Mouse (Mus musculus): ENCODE results near the gene Nptx1. TPM values are rescaled to one million over a fixed set of nuclear protein-coding genes. Genes with fewer than 3 reads are reported as not detected.

Gene Nptx1
- total RNA-seq, 2 experiments from 2014 or later = not detected

DNA sequence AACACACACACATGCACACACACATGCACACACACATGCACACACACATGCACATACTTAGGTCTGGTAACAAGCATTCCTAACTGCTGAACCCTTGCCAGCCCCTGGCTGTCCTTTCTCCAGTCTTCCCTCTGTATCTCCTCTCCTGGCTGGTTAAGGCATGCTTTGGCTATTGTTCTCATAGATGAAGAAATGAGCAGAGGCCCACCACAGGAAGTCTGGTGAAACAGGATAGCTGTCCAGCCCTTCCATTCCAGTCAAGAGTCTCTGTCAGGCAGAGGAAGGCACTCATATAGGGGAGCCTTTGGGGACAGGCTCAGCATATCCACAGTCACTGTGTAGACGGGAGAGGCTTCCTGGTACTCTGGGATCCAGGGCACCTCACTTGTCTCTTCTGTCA is 4.7 kb upstream of the Nptx1 start:
- ATAC-seq (replicated peaks; ENCODE audit: low FRiP score, poor library complexity, severe bottlenecking) = no peak

DNA sequence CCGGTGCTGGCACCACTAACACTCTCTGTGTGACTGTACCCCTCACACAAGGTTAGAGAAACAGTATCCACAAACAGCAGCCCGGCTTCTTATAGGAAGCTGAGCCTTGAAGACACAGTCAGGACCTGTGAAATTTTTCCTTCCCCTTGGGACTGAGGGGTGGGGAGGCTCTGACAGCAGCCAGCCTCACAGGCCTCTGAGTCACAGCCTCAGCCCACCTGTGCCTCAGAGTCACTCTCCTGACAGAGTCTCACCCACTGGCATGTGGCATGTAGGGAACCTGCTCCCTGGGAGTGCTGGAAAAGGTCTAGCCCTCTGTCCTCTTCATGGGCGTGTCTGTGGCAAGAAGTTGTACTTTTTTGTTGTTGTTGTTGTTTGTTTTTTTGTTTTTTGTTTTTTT is 3.9 kb upstream of the Nptx1 start:
- no peak for ATAC-seq (replicated peaks; ENCODE audit: low FRiP score, poor library complexity, severe bottlenecking)

DNA sequence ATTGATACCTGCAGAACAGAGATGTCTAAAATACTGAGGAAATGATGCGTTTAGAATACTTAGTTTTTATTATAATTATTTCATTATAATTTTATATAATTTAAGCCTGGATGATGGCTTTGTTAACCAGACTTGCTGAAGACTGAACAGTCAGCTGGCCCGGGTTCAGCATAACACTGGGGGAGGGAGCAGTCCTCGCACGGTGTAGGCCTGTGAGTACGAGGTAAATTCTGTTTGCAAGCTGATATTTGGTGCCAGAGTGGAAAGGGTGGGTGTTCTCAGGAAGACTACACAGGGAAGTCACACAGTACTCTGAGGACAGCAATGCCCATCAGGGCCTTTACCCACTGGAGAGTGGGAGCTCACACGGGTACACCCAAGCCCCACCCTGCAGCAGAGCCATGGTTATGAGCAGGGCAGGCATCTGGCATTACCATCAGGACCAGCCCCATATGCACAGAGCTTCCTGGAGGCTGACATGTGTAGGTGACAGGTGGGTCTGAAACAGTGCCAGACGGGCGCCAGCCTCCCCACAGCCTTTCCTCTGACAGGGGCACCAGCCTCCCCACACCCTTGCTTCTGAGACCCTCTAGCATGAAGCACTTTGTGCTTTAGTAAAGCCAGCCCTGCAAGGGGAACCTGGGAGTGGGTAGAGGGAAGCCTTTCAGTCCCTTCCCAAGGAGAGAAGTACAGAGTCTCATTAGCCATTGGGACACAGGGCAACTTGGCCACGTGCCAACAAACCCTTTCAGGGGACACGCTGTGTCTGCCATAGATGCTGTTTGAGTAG is 3.2 kb upstream of the Nptx1 start:
- no peak for ATAC-seq (replicated peaks; ENCODE audit: low FRiP score, poor library complexity, severe bottlenecking)

DNA sequence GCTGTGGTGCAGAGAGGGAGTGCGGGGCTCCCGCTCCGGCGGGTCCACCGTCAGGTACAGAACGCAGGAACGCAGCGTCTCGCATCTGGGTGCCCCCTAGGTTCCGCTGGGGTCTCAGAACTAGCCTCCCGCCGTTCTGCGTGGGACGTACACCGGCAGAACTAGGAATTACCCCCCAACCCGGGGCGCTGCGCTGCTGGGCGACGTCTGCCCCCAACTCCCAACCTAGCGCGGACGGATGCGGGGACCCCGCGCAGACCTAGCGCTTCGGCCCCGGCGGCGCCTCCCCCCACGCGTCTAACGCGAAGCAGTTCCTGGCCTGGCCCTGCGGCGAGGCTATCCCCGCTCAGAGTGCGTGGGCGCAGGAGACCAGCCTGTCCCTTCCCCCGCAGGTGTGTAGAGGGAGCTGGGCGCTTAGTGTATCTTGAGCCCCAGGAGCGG is 1.8 kb upstream of the Nptx1 start:
- no peak for ATAC-seq (replicated peaks; ENCODE audit: low FRiP score, poor library complexity, severe bottlenecking)

DNA sequence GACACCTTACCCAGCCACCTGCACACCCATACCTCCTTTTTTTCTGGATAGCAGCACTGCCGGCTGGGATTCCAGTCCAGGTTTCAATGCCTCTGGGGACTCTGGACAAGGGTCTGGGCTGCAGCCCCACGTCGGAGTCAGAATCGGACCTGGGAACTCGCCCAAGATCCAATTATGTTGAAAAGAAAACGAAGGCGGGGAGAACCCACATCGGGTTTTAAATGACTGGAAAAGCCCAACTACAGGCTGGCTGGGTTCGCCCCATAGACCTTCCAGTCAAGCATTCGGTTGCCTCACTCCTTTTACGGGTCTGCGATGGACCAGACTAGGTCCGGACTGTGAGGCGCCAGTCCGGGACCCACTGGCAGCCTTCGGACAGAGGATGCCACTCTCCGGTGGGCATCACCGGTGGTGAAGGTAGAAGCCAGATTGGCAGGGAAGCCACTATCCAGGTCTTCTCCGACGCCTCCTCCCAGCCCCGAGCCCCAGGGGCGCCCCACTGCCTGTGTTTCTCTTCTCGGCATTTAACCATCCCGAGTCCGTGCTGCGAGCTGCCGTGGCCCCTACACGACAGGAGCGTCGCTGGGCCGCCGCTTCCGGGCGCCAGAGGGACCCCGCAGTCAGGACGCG is 1.3 kb upstream of the Nptx1 start:
- no peak for ATAC-seq (replicated peaks; ENCODE audit: low FRiP score, poor library complexity, severe bottlenecking)

DNA sequence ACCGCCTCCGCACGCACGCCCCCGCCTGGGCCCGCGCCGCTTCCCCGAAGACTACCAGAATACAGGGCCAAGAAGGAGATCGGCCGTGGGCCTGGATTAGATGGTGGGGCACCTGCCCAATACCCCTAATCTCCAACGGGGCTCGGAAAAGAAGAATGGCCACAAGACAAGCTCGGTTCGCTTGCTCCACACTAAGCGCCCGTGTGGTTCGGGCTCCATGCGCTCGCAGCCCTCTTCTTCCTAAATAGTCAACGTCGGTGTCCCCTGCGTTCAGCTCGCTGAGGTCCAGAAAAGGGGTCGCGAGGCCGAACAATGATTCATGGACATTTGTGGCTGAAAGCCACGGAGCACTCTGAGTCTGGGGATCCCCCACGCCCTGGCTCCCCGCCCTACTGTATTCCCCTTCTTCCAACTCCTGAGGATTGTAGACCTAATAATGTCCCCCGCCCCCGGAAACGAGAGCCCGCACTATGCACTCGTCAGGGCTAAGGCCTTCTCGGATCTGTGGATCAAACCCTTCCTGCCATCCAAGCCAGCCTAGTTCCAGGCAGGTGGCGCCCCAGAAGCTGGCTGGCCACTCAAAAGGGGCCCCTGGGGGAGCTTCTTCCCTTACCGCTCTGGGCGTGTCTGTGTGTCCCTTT is 518 bp upstream of the Nptx1 start:
- no peak for ATAC-seq (replicated peaks; ENCODE audit: low FRiP score, poor library complexity, severe bottlenecking)

DNA sequence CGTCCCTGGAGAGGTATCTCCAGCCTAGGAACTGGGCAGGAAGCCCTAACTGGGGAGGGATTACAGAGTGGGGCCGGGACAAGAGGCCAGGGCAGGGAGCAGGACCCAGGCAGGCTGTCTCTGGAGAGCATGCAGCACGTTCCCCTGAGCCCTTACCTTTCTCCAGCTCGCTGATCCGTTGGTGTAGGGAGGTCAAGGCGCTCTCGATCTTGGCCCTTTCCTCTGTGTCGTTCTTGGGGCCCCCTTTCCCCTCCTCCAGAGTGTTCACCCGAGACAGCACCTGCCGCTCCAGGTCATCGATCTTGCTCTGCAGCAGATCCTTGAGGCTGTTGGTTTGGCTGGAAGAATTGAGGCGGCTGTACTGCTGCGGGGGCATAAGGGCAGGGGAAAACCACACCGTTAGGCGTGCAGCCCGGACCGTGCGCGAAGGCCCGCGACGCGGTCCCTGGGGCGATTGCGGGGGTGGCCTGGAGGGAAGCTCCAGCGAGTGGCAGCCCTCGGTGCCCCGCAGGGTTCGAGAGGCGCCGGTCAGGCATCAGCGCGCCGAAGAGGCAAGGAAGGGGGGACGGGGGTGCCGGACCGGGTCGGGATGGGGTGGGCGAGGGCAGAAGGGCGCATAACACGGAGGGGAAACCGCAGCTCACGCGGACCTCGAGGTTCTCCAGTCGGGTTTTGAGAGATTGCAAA is 914 bp downstream of the Nptx1 start:
- ATAC-seq (replicated peaks; ENCODE audit: low FRiP score, poor library complexity, severe bottlenecking) = no peak

DNA sequence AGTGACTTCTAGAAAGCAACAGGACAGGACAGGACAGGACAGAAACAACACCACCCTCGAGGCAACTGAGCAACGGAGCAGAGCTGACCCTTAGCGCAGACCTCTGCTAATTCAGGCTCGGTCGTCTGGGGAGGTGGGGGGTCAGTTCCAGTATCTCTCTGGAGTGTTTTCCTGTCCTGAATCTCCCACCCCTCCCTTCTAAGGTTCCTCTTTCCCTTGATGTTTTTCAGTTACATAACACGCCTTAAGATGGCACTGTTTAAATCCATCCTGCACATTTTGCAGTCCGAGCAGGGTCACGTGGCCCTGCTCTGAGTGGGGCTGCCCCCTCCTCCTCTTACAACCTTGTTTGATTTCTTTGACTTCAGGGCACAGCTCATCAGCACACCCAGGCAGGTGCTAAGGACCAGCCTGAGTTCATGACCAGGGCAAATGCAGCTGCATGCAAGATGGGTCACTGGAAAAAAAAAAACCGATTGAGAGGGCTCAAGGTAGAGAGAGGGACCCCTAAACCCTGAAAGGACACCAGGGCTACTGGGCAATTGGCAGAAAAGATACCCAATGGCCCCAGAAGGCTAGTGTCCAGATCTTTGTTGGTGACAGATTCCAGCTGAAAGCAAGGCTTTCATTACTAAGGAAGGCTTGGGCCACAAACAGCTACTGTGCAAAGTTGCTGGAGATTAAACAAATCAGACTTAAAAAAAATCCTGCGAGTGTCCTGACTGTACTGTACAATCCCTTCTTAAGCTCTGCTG is 1.6 kb downstream of the Nptx1 start:
- no peak for ATAC-seq (replicated peaks; ENCODE audit: low FRiP score, poor library complexity, severe bottlenecking)

DNA sequence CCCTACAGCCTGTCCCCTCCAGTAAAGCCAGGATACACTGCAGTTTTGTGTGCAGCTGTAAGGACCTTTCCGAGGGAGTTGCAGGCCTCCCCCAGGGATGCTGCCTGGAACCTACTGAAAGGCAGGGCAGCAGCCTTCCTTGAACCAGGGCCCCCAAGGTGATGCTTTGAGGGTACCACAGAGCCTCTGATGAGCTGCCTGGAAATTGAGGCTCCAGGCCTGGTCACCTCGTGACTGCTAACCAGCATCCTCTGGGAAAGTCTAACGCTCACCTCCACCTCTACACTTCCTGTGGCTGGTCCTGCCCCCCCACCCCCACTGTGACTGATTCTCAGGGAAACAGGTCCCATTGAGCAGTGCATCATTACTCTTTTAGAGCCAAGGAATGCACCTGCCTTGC is 2.3 kb downstream of the Nptx1 start:
- ATAC-seq (replicated peaks; ENCODE audit: low FRiP score, poor library complexity, severe bottlenecking) = no peak

DNA sequence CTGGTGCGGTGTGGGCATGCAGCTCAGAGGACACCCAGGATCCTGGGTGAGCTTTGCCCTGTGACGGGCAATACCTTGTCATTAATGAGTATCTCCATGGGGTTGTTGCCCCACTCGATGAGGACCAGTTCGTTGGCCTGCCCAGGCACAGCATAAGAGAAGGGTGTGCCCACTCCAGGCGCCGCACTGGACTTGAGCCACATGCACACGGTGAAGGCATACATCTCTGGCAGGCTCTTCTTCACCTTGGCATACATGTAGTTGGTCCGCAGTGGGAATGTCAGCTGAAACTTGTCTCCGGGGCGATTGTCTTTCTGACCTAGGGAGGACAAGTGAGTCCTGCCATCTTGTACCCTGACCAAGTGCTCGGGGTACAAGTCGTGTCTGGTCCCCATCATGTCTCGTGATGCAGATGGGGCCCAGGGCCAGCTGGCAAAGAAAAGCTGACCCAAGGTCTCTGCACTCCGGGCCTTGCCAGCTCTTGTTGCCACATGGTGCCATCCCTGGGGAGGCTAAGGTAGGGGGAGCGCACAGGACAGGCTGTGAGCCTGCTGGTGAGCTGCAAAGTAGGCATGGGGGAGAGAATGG is 2.9 kb downstream of the Nptx1 start:
- no peak for ATAC-seq (replicated peaks; ENCODE audit: low FRiP score, poor library complexity, severe bottlenecking)

DNA sequence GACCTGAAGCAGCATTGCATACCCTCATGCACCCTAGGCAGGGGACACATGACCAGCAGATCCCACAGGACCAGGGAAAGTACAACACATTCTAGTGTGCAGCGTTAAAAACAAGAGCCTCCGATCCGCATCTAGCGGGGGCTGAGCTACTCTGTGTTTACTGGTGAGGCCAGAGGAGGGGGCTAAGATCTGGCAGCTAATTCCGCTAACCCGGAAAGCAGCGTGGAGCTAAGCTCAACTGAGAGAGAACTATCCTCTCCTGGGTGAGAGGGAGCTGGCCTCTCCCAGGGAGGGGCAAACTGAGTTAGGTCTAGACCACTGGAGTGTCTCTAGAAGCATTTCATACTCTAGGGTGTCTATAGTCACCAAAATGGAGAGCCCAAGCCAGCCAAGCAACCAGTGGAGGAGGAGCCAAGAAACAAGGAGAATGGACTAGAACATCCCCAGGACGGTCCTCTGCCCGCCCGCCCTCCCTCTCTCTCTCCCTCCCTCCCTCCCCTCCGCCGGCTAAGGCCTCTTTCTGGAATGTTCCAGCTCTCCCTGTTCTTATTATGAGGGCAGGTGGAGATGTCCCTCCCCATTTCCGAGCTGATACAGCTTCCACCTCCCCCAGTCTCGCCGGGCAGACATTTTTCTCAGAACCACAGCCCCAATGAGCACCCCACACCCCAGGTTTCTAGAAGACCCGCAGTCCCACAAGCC is 3.6 kb downstream of the Nptx1 start:
- no peak for ATAC-seq (replicated peaks; ENCODE audit: low FRiP score, poor library complexity, severe bottlenecking)

DNA sequence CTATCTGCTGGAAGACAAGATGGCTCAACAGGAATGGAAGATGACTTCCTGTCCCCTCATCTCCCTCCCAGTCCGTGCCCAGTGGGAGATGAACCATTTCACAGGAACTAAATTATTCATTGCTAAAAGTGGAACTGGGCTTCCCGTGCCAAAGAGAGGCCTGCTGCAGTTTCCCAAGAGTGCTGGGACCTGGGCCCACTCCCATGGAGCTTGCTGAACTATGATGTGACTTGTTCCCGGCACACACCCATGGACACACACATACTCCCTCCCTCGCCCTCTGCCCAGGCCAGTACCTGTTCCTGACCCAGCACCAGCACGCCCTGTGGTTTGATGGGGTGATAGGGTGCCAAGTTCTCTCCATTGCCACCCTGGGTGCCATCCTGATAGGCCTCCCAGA is 4.7 kb downstream of the Nptx1 start:
- no peak for ATAC-seq (replicated peaks; ENCODE audit: low FRiP score, poor library complexity, severe bottlenecking)

DNA sequence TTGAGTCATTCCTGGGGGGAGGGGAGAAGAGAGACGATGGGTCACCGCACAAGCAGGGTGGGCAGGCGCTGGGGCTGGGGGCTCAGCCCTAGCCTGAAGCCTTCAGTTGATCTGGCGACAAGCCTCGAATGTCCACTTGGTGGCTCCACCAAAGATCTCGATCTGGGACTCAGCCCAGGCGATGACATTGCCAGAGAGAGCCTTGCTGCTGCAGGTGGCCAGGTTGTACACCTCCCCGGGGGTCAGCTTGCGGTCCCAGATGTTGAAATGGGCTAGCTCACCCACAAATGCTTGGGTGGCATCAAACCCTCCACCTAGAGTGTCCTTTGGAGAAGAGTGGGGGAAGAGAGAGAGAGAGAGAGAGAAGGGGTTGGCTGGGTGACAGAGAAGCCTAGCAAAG is 5.2 kb downstream of the Nptx1 start:
- ATAC-seq (replicated peaks; ENCODE audit: low FRiP score, poor library complexity, severe bottlenecking) = no peak

DNA sequence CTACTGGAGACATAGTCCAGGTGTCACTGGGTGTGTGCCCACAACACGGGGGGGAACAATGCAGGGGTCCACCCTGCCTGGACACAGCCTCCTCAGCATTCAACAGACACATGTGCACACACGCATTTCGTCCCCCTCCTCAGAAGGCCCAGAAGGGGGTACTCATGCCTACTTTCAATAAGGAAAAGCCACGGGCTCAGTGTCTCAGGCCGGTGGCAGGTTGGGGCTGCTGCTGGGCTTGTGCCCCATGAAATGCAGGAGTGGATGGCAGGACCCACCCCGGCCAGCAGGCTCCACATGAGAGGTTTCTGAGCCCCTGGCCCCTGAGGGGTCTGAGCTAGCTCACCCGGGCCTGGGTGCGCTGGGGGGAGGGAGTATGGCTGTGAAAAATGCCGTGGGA is 6.5 kb downstream of the Nptx1 start:
- ATAC-seq (replicated peaks; ENCODE audit: low FRiP score, poor library complexity, severe bottlenecking) = no peak

DNA sequence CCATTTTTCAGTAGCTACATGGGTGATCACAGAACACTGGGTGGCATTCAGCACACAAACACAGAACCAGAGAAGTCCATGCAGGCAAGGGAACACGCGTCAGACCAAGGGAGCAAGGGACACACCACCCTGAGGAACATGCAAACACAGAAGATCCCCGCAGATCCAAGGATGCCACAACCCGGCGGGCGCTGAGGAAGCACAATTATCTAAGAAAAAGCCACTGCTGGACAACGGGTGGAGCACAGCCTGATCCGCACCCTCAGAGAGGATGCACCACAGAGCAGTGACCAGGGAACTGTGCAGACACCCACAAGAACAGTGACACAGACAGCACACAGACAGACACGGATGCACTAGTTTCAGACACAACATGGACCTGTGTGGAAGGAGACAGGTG is 7.0 kb downstream of the Nptx1 start:
- ATAC-seq (replicated peaks; ENCODE audit: low FRiP score, poor library complexity, severe bottlenecking) = no peak

DNA sequence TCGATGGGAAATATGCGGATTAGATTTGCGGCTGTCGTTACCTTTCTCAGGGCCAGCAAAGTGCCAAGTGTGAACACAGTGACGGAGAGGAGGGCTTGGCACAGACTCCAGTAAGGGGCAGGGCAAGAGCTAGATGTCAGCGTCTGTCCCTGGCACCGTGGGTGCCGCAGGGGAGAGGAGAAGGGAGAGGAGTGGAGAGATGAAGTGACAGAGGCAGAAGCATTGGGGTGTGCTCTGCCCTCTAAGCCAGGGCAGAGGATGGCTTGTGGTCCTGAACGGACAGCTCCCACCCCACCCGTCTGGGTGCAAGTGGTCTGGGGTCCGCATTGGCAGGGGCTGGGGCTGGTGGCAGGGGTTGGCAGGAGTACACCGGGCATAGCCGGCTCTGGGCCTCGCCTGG is 7.6 kb downstream of the Nptx1 start:
- no peak for ATAC-seq (replicated peaks; ENCODE audit: low FRiP score, poor library complexity, severe bottlenecking)

DNA sequence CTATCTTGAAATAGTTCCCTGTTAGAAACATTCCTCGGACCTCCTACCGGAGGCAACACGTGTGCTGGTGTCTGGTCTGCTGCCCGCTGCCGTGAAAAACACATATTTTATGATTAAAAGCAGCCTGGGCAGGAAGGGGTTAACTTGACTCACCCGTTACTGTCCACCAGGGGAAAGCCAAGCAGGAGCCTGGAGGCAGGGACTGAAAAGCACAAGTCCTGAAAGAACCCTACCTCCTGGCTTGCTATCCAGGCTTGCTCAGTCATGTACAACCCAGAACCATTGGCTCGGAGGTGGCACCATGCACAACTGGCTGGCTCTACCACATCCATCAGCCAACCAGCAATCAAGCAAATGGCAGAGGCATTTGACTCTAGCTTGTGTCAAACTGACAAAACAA is 13.8 kb downstream of the Nptx1 start:
- ATAC-seq (replicated peaks; ENCODE audit: low FRiP score, poor library complexity, severe bottlenecking) = no peak

DNA sequence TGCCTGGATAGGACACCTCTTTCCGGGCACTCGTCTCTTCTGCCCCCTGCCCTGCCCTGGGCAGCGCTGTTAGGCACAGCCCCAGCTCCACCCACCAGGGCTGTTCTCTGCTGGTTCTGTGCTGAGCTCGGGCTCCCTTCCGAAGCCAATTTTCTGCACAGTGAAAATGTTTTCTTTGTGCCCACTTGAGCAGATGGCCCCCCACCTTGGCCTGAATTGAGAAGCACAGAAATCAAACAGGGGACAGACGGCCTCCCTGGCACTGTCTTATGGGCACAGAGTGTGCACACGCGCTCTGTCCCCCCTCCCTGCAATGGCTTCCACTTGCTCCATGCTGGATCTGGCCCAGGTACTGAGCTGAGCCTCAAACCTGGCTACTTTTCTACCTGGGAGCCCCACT is 15.1 kb downstream of the Nptx1 start:
- no peak for ATAC-seq (replicated peaks; ENCODE audit: low FRiP score, poor library complexity, severe bottlenecking)

DNA sequence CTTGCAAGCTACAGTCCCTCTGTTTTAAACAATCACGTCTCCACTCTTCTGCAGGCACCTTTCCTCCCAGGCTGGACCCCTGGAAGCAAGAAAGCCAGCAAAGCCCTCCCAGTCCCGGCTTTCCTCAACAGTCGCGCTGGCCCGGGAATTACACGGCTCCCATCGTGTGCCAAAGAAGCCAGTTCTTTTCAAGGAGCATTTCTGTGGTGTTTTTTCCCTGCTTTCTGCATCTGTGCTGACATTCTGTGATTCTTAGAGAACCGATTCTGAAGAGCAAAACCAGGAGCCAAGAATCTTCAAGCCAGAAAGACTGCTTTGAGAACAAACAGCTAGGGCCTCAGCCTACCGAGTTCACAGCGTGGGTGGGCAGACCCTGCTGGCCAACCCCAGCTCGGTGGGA is 18.6 kb downstream of the Nptx1 start:
- ATAC-seq (replicated peaks; ENCODE audit: low FRiP score, poor library complexity, severe bottlenecking) = no peak
